Mouse (Mus musculus) testis, adult 2 months (tissue): ENCODE measurements around the gene Chrdl1.

ENCODE experiments used
- CTCF ChIP-seq: fragments of 200-500 bp; IDR thresholded peaks from 2 replicates; pipeline ENCODE4 v1.5.1; 2012; ENCODE audit warnings: low read depth, mild to moderate bottlenecking, inconsistent platforms, low read length, moderate library complexity; ENCODE audit not compliant: control insufficient read depth, insufficient read depth, insufficient replicate concordance
- POLR2A ChIP-seq: fragments of 200-500 bp; IDR thresholded peaks from 2 replicates; pipeline ENCODE4 v1.6.1; 2012; ENCODE audit warnings: low read depth, mild to moderate bottlenecking, inconsistent platforms, low read length, moderate library complexity; ENCODE audit not compliant: control insufficient read depth

DNA sequence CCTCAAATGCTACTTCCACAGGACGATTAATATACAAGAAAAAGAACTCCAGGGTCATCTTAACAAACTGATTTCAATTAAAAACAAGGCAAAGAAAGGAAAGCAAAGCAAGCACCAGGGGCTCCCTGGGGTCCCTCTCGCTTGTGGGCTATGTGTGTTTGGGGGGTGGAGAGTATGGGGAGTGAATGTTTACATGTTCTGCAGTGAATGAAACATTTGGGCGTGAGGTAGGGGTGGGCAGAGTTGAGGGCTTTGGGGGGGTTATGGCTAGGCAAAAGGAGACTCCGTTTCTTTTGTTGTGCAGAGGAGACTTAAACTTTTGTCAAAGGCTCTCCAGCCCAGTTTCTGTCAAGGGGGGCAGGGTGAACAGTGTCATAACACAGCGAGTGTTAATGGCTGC lies 46.8 kb downstream of the Chrdl1 start:
- no peak for TF ChIP-seq POLR2A
- TF ChIP-seq CTCF: no peak
